Mouse (Mus musculus): ENCODE results near the gene Rbm26.

The Rbm26 gene
- long read RNA-seq, experiment 1, partial matches to known transcripts, result 4 of 11 reads
- long read RNA-seq, experiment 1, other reads (novel, unspliced or antisense), result 7 of 11 reads
- long read RNA-seq, experiment 2, partial matches to known transcripts, result 9 of 12 reads
- long read RNA-seq, experiment 2, other reads (novel, unspliced or antisense), result 3 of 12 reads

- intact Hi-C loops (cut with DNase I), result loop anchor here (5.0 to 10.0 kb wide), 2 partner anchors 78 to 120 kb away; partner anchors contain the start of gene Ndfip2
Measured at GRCm38 (mm10) chr14:105177238-105177693, at the start of gene Rbm26. Gene Rbm26, minus strand, starts transcription at chr14:105177327.

- intact Hi-C loops (cut with DNase I), result no loop called here
Measured at GRCm38 (mm10) chr14:105225790-105226189, 48.7 kb upstream of the Rbm26 start.

- intact Hi-C loops (cut with DNase I), result no loop called here
Measured at GRCm38 (mm10) chr14:105222240-105222639, 45.1 kb upstream of the Rbm26 start.

- intact Hi-C loops (cut with DNase I), result no loop called here
Measured at GRCm38 (mm10) chr14:105219525-105220376, 42.6 kb upstream of the Rbm26 start.

DNA sequence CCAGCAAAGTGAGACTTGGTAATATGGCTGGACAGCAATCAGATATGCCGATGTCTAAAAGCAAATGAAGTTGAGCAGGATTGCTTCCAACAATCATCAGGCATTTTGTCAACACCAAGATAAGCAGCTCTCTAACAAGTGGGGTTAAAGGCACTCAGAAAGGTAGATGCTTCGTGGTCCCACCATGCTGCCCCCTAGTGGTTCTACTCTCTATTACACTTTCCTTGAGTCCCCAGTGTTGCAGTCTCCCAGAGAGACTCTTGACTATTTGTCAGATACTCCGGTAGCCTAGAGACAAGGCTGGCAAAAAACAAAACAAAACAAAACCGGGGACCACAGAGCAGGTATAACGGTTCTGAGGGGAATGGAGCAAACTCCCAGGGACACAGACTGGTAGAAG lies 21.3 kb upstream of the Rbm26 start:
- intact Hi-C loops (cut with DNase I), result no loop called here

- intact Hi-C loops (cut with DNase I), result no loop called here
Measured at GRCm38 (mm10) chr14:105194682-105195081, 17.6 kb upstream of the Rbm26 start.

DNA sequence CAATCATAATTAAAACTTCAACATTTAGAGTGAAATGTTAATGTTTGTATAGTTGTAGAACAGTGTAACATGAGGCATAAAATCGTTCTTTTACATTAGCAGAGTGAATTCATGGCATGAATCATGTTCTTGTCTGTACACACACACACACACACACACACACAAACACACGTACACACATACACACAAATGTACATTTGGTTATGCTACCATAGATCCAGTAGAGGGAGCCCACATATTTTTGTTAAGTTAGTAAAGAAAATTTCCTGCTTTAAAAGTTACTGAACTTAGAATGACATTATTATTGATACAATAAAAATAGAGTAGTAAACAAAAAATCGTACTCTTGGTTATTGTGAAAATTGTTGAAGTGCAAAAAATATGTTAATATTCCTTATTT lies 7.7 kb upstream of the Rbm26 start:
- intact Hi-C loops (cut with DNase I), result no loop called here

- intact Hi-C loops (cut with DNase I), result no loop called here
Measured at GRCm38 (mm10) chr14:105182786-105183185, 5.7 kb upstream of the Rbm26 start.

DNA sequence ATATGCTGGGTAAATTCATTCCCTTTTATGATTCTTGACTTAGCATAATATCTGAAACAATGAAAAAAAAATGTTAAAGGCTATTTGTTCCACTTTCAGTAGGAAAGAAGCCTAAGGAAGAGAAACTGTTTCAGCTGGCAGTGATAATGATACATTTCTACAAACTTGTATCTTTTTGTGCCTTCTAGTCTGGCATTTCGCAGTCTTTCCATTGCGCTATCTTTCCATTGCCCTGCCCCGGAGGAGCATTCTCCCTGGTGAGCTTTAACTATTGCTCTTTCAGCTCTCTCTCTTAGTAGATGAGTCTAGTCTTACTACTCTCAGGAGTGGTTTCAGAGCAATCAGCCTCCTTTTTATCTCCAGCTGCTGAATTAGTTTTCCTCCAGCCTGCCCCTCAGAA lies 2.6 kb upstream of the Rbm26 start:
- intact Hi-C loops (cut with DNase I), result loop anchor here (5.0 to 10.0 kb wide), 2 partner anchors 75 to 118 kb away; partner anchors contain the start of gene Ndfip2

- intact Hi-C loops (cut with DNase I), result loop anchor here (5.0 to 10.0 kb wide), 2 partner anchors 76 to 118 kb away; partner anchors contain the start of gene Ndfip2
Measured at GRCm38 (mm10) chr14:105178996-105179395, 1.9 kb upstream of the Rbm26 start.

DNA sequence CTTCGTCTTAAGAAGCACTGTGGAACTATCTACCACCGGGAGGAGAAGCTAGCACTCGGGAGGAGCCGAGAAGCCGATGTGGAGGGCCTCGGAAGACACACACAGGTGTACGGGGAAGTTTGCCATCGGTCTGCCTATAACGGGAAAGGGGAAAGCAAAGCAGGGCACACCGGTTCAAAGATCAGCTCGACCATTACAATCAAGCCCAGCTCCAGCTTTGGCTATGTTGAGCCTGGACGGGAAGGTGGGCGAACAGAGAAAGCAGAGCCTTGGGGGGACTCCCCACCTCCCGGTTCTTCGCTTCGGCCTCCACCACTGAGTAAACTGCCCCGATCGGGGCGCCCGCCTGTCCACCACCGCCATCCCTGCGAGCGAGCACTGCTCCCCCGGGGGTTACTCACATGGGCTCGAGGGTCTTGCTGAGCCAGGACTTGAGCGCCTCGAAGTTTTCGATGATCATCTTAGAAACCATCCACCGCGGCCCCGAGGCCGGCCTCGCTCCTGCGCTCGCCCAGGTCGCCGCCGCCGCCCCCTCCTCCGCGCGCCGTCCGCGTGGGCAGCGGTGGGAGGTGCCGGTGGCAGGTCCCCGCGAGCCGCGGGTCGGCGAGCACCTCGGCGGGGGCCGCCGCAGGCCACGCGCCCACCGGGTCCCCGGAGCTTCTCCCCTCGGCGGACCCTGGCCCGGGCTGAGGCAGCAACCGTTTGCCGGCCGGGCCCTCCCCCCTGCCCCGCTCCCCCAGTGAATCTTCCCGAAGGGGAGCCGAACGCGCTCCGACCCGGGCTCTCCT lies 552 bp downstream of the Rbm26 start:
- intact Hi-C loops (cut with DNase I), result loop anchor here (5.0 to 10.0 kb wide), 2 partner anchors 78 to 121 kb away; partner anchors contain the start of gene Ndfip2

DNA sequence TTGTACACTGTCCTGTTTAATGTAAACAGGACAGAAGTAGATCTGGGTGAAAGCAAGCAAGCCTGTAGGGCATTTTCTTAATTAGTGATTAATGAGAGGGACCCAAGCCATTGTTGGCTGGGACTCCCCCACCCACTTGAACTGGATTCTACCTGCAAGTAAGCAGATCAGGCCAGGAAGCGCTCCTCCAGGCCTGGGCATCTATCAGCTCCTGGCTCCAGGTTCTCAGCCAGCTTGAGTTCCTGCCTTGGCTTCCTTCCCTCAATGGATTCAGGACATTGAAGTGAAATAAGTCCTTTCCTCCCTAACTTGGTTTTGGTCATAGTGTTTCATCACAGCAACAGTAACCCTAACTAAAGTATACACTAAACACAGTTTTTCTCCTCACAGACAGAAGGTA lies 9.9 kb downstream of the Rbm26 start:
- intact Hi-C loops (cut with DNase I), result no loop called here

- intact Hi-C loops (cut with DNase I), result no loop called here
Measured at GRCm38 (mm10) chr14:105164793-105165192, 12.3 kb downstream of the Rbm26 start.

DNA sequence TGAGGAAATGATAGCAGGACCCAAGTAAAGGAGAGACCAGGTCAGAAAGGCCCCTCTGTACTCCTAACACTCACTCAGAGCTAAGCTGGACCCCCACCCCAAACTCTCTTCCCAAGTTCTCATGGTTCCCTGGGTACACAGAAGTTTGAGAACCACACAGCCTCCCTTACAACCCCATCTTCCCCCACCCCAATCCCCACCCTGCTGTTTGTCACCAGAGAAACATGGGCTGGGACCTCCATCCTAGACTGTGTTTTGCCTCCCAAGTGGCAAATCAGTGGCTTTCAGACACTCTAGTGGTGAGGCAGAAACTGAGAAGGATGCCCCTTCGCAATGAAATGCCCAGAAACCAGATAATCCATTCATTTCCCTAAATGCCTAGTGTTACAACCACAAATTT lies 15.8 kb downstream of the Rbm26 start:
- intact Hi-C loops (cut with DNase I), result no loop called here

- intact Hi-C loops (cut with DNase I), result no loop called here
Measured at GRCm38 (mm10) chr14:105158526-105158925, 18.6 kb downstream of the Rbm26 start.

GRCm38 (mm10) chr14:105134076-105134475 lies 43.1 kb downstream of the Rbm26 start:
- intact Hi-C loops (cut with DNase I), result loop anchor here (10.0 kb wide), 1 partner anchor 161 kb away; no protein-coding TSS in a partner anchor

DNA sequence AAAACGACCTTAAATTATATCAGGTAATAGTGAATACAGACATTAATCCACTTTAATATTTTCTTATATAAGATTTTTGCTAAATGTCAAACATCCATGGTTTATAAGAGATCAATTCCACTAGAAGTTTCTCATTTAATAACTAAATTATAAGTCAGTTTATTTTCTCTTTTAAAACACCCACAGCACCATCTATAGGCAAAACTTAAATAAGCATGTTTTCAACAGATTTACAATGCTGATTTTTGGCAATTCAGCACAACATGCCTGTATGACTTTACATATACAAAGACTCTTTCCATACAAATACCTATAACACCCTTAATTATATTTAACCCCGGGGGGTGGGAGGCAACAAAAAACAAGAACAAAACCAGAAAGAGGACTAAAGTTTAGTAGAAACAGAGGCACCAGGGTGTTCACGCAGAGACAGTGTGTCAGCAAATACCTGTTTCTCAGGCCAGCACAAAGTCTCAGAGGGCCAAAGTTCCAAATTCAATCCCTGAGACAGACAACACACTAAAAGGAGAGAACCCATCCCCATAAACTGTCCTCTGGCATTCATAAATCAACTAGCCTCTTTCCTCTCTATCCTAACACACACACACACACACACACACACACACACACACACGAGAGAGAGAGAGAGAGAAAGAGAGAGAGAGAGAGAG lies 49.3 kb downstream of the Rbm26 start:
- intact Hi-C loops (cut with DNase I), result no loop called here

- intact Hi-C loops (cut with DNase I), result no loop called here
Measured at GRCm38 (mm10) chr14:105124513-105124912, 52.6 kb downstream of the Rbm26 start.

DNA sequence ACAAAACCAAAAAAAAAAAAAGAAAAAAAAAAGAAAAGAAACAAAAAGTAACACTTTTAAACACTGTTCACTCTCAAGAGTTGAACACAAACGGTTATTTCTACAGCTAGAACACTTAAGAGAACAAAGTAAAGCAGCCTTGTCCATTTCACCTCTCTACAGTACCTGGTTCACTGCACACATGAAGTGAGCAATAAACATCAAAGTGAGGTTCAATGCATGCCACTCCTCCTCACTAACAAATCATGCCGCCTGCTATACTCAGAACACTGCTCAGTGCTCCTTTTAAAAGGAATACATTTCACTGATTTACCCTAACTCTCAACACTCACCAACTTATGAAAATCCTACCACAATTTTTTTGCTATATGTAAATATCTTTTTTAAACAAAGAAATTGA lies 61.7 kb downstream of the Rbm26 start:
- intact Hi-C loops (cut with DNase I), result no loop called here

- intact Hi-C loops (cut with DNase I), result loop anchor here (10.0 kb wide), 1 partner anchor 1051 kb away; no protein-coding TSS in a partner anchor
Measured at GRCm38 (mm10) chr14:105106252-105106651, 70.9 kb downstream of the Rbm26 start.

GRCm38 (mm10) chr14:105098861-105099260 lies 78.3 kb downstream of the Rbm26 start:
- intact Hi-C loops (cut with DNase I), result no loop called here

All from adrenal gland (tissue).